Mouse (Mus musculus): Measurements from ENCODE around the gene Taar8c. TPM values are rescaled to one million over a fixed set of nuclear protein-coding genes. Genes with fewer than 3 reads are reported as not detected.

The Taar8c gene
- total RNA-seq, 1 experiment from 2014 or later = not detected

GRCm38 (mm10) chr10:24058986-24059385, 42.7 kb downstream of the Taar8c start:
- DNase-seq = no peak

GRCm38 (mm10) chr10:24052039-24052438, 49.7 kb downstream of the Taar8c start:
- no peak for DNase-seq

Other genes with a start within 250 kb of the Taar8c start
- gene Vnn1, start 207.2 kb downstream of the Taar8c start, total RNA-seq (2021) = 48.8 and 69.8 TPM in 2 replicates
- gene Taar1, start 181.6 kb downstream of the Taar8c start, total RNA-seq (2021) = not detected in 2 replicates
- gene Taar2, start 163.3 kb downstream of the Taar8c start, total RNA-seq (2021) = not detected in 2 replicates
- not detected in 2 replicates for gene Taar3, start 152.4 kb downstream of the Taar8c start, total RNA-seq (2021)
- gene Taar4, start 141.4 kb downstream of the Taar8c start, total RNA-seq (2021) = not detected in 2 replicates
- gene Taar5, start 131.2 kb downstream of the Taar8c start, total RNA-seq (2021) = not detected in 2 replicates
- not detected in 2 replicates for gene Taar6, start 116.3 kb downstream of the Taar8c start, total RNA-seq (2021)
- gene Taar7a, start 108.4 kb downstream of the Taar8c start, total RNA-seq (2021) = not detected in 2 replicates
- not detected in 2 replicates for gene Taar7b, start 102.0 kb downstream of the Taar8c start, total RNA-seq (2021)
- not detected in 2 replicates for gene Taar7d, start 74.7 kb downstream of the Taar8c start, total RNA-seq (2021)
- not detected in 2 replicates for gene Taar7e, start 64.3 kb downstream of the Taar8c start, total RNA-seq (2021)
- not detected in 2 replicates for gene Taar7f, start 52.4 kb downstream of the Taar8c start, total RNA-seq (2021)
- gene Taar8a, start 25.4 kb downstream of the Taar8c start, total RNA-seq (2021) = not detected in 2 replicates
- not detected in 2 replicates for gene Taar8b, start 9.6 kb downstream of the Taar8c start, total RNA-seq (2021)
- gene Taar9, start 7.6 kb upstream of the Taar8c start, total RNA-seq (2021) = not detected in 2 replicates
- 108 and 118 TPM in 2 replicates for gene Stx7, start 47.4 kb upstream of the Taar8c start, total RNA-seq (2021)
- gene Moxd1, start 121.6 kb upstream of the Taar8c start, total RNA-seq (2021) = 0.21 TPM in 1 of 2 replicates, not detected in the other

All from adrenal gland, postnatal 25 days (tissue).